Mouse (Mus musculus) MN1 (cell line): Measurements from ENCODE around the gene Gpatch4.

Experiments used
- DNase-seq: peaks from one replicate; pipeline ENCODE4 v3.0.0-alpha.2; 2016; ENCODE audit warnings: low spot score

Gpatch4 gene

GRCm38 (mm10) chr3:88030608-88031395 is 12.1 kb upstream of the Gpatch4 start:
- peak; percentile 63 for DNase-seq

DNA sequence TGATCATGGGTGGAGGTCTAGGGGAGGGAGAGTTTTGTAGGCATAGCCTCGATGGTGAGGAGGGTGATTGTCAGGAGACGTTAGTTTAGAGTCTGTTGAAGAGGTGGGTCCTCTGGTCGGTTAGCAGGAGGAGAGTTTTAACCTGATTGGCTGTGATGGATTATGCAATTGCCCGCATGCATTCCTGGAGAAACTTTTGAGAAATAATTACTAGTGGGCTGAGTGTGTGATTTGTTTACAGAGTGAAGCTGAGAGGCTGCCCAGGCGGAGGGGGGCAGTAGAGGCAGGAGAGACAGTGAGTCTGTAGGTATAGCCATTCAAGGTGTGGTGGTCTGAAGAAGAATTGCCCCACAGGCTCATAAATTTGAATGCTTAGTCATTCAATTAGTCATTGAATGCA is 9.4 kb upstream of the Gpatch4 start:
- DNase-seq = no peak

GRCm38 (mm10) chr3:88035561-88036293 is 7.2 kb upstream of the Gpatch4 start:
- DNase-seq = no peak

DNA sequence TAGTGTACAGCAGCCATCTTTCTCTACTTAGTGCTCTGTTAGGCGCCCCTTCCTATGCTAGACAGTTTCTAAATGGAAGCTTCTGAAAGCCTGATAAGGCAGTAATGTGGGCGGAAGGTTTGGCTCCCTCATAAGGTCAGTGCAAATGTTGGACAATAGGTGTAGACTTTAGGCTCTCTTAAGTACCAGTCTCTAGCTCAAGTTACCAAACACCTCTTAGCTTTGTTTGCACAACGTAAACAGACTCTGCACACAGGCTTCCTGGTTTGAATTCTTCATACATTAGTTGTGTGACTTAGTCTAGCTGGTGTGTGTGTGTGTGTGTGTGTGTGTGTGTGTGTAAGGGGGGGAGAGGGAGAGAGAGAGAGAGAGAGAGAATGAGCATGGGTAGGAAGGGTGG is 6.6 kb downstream of the Gpatch4 start:
- no peak for DNase-seq

GRCm38 (mm10) chr3:88057030-88057429 is 14.1 kb downstream of the Gpatch4 start:
- no peak for DNase-seq

DNA sequence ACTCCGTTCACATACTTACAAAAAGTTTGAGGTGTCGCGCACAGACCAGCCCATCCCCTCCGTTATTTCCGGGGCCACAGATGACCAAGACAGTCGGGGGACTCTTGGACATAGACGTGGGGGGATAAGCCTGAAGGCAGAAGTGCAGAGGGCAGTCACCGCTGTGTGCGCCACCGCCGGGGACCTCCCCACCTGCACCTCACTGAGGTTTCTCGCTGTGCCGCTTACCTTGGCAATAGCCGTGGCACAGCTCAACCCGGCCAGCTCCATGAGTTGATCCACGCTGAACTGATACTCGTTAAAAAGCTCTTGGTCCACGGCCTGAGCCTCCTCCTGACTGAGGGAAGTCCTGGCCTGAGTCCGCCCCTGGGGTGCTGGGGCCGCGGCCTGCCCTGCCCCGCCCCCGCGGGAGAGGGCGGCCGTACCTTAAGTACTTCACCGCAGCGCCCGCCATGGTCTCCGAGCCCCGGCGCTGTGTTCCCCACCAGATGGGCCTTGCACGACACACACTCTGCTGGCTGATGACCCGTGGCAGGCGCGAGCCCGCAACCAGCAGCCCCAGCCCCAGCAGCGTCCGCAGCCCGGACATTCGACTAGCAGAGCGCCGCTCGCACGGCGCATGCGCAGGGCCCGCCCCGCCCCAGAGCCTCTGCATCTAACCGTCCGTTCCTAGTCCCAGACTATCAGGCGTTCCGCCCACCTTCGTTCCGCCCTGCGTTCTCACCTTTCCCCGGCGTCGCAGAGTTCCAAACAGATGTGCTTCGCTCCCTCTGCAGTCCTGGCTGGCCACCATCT is 15.2 kb downstream of the Gpatch4 start, which contains the start of gene Naxe:
Gene Naxe, minus strand, starts transcription at position 594 of the 795 bp plus-strand sequence.
- peak; percentile 94 for DNase-seq

DNA sequence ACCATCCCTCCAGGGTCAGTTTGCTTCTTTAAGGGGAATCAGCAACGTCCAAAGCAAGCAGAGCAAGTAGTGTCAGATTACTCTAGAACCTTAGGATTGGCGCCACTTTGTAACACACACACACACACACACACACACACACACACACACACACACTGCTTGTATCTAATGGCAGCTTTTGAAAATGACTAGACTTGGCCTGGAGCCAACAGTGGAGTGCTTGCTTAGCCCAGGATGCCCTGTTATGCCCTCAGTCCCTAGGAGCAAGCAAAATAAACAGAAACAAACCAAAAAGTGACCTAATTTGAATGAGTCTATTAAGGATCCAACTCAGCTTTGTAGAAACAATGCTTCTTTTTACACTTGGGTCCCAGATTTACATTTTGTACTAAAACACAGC is 25.5 kb downstream of the Gpatch4 start:
- DNase-seq = peak; percentile 56

DNA sequence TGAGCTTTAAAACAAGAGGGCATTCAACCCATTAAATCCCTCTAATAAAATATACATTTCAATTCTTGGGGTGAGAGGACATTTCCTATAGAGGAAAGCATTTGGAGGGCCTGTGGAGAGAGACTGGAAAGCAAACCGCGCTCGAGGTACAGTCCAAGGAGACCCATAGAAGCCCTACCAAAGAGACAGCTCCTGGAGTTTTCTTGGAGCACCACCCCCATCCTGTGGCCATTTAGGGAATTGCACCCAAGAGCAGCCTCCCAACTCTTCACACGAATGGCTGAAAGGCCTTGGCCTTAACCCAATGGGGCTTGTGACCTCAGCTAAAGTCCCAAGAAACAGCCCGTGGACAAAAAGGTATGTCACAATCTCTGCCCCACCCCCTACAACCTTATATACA is 28.9 kb downstream of the Gpatch4 start:
- peak; percentile 86 for DNase-seq

DNA sequence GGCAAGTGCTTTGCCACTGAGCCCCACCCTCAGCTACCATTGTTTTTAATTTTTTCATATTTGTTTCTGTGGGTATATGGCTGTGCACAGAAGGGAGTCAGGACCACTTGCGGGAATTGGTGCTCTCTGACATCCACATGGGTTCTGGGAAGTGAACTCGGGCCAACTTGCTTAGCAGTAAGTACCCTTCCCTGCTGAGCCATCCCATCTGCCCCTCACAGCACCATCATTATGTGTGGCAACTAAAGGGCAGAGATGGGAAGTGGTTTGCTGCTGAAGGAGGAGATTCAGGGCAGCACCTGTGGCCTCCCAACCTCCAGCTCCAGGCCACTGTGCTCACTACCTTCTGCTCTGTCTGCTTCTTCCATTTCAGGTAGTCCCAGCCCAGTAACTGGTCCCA is 30.7 kb downstream of the Gpatch4 start:
- DNase-seq = no peak

DNA sequence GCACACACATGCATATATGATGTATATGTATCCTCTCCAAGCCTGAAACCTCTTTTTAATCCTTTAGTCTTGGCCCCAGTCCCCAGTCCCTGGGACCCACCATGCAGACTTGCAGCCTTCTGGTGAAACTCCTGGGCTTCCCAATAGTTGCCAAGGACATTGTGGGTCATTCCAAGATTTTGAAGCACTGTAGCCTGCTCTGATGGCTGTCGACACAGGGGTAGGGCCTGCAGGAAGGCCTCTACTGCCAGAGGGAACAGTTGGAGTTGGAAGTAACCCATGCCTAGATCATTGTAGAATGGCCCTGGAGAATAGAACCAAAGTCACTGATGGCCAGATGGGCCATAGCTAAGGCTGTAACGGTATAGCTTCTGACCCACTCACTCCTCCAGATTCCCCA is 31.4 kb downstream of the Gpatch4 start:
- DNase-seq = no peak

- no peak for DNase-seq
Measured at GRCm38 (mm10) chr3:88074766-88075165, 31.9 kb downstream of the Gpatch4 start.

DNA sequence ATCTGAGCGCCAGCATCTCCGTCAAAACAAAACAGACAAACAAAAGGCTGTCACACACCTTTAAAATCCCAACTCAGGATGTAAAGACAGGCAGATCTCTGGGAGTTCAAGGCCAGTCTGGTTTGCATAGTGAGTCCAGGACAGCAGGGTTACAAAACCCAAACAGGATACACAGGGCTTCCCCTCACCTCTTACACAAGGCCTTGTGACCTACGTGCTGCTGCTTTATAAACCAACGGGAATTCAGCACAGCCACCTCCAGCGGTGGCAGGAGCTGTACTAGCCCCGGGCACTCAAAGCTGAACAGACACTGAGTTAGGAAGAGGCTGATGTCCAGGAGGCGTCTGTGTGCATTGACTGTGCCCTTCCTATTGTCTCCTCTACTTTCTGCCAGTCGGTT is 34.5 kb downstream of the Gpatch4 start:
- no peak for DNase-seq

- no peak for DNase-seq
Measured at GRCm38 (mm10) chr3:88078204-88078603, 35.3 kb downstream of the Gpatch4 start, which contains the start of gene Ttc24. TSS of gene Ttc24 (minus strand) at chr3:88078304.

- peak; percentile 98 for DNase-seq
Measured at GRCm38 (mm10) chr3:88081345-88082223, 38.7 kb downstream of the Gpatch4 start, which contains the start of gene Iqgap3. TSS of gene Iqgap3 (plus strand) at chr3:88081971.

- DNase-seq = no peak
Measured at GRCm38 (mm10) chr3:88082224-88082618, 39.3 kb downstream of the Gpatch4 start.

GRCm38 (mm10) chr3:88082663-88083062 is 39.8 kb downstream of the Gpatch4 start:
- peak; percentile 30 for DNase-seq

- DNase-seq = no peak
Measured at GRCm38 (mm10) chr3:88084001-88084400, 41.1 kb downstream of the Gpatch4 start.

DNA sequence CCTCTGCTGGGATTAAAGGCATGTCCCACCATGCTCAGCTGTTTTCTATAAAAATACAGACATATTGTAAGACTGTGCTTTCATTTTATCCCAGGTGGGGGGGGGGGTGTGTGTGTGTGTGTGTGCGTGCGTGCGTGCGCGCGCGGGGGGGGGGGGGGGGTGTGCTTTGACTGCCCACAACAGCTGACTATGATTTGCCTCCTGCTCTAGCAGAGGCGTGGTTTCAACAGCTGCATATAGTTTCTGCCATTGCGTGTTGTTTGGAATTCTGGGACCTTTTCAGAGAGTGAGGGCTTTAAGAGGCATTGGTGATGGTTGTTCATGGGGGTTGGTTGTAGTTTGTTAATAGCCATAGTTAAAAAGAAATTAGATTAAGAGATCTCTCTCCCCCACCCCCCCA is 42.6 kb downstream of the Gpatch4 start:
- no peak for DNase-seq

DNA sequence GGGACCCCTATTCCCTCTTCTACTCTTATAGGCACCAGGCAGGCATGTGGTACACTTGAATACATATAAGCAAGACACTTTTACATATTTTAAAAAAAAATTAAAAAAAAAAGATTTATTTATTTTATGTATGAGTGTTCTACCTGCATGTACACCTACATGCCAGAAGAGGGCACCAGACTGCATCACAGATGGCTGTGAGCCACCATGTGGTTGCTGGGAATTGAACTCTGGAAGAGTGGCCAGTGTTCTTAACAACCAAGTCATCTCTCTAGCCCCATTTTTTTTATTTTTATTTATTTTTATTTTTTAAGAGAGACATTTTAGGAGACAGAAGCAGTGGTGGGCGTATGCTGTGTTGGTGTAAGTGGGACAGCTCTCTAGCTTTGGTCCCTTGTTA is 44.8 kb downstream of the Gpatch4 start:
- peak; percentile 57 for DNase-seq

GRCm38 (mm10) chr3:88090106-88090505 is 47.2 kb downstream of the Gpatch4 start:
- DNase-seq = no peak

GRCm38 (mm10) chr3:88090616-88091015 is 47.7 kb downstream of the Gpatch4 start:
- DNase-seq = no peak
